Mouse (Mus musculus) embryonic fibroblast, embryonic 13.5 days (primary cell): ENCODE data around the gene Olfr1298. TPM values are rescaled to one million over a fixed set of nuclear protein-coding genes. Genes with fewer than 3 reads are reported as not detected.

Source experiments
- H3K27ac ChIP-seq: 2 replicates; pipeline ENCODE4 v1.5.1; 2012; ENCODE audit warnings: low read length, control low read depth, inconsistent platforms; ENCODE audit not compliant: insufficient read depth
- H3K4me1 ChIP-seq: 2 replicates; pipeline ENCODE4 v1.6.1; 2011; ENCODE audit warnings: low read length; ENCODE audit not compliant: control insufficient read depth, insufficient read depth
- H3K4me3 ChIP-seq: 2 replicates; pipeline ENCODE4 v1.5.1; 2011; ENCODE audit warnings: mild to moderate bottlenecking, control low read depth, low read length; ENCODE audit not compliant: insufficient read depth
- CTCF ChIP-seq: IDR thresholded peaks from 2 replicates; pipeline ENCODE4 v1.5.1; 2011; ENCODE audit warnings: mild to moderate bottlenecking, control low read depth, low read length, moderate library complexity, borderline replicate concordance; ENCODE audit not compliant: insufficient read depth
- POLR2A ChIP-seq: IDR thresholded peaks from 2 replicates; pipeline ENCODE4 v1.6.1; 2011; ENCODE audit warnings: low read depth, mild to moderate bottlenecking, control low read depth, low read length, moderate library complexity
- polyA plus RNA-seq: library from polyadenylated mRNA; stranded (reverse); fragments of >200 nt; gene quantifications from 2 replicates; pipeline ENCODE4 v1.2.4, GENCODE M21; 2011; ENCODE audit warnings: low read depth; ENCODE audit not compliant: missing spikeins, insufficient read length

Gene Olfr1298
- not detected in 2 replicates for polyA plus RNA-seq

- Histone ChIP-seq H3K4me1 (no peaks in the 10 kb centered on the region), H3K27ac (no peak within 1 kb of the TSS), H3K4me3 (no peak within 1 kb of the TSS)
- TF ChIP-seq POLR2A (no peak), CTCF (no peak)
Observed at GRCm38 (mm10) chr2:111649101-111649500, at the start of gene Olfr1298. Gene Olfr1298 (minus strand): TSS chr2:111649201.

GRCm38 (mm10) chr2:111661119-111661518, 12.1 kb upstream of the Olfr1298 start, which contains the start of gene Olfr1299:
Gene Olfr1299 (plus strand): TSS chr2:111661419.
- TF ChIP-seq CTCF, result no peak
- no peak for TF ChIP-seq POLR2A
- Histone ChIP-seq H3K4me3 (no peak within 1 kb of the TSS), H3K4me1 (no peaks in the 10 kb centered on the region), H3K27ac (no peak within 1 kb of the TSS)

- TF ChIP-seq POLR2A (no peak), CTCF (no peak)
- Histone ChIP-seq H3K4me1 (no peaks in the 10 kb centered on the region), H3K27ac (no peak within 1 kb of the TSS), H3K4me3 (no peak within 1 kb of the TSS)
Observed at GRCm38 (mm10) chr2:111626397-111626796, 22.6 kb downstream of the Olfr1298 start, which contains the start of gene Olfr1297. Gene Olfr1297 (minus strand): TSS chr2:111626497.

Other genes with a start within 250 kb of the Olfr1298 start
- gene Olfr1286, start 226.1 kb downstream of the Olfr1298 start, polyA plus RNA-seq, result not detected in 2 replicates
- gene Olfr1287, start 200.1 kb downstream of the Olfr1298 start, polyA plus RNA-seq, result not detected in 2 replicates
- gene Olfr1288, start 175.1 kb downstream of the Olfr1298 start, polyA plus RNA-seq, result not detected in 2 replicates
- not detected in 2 replicates for gene Olfr1289, start 168.4 kb downstream of the Olfr1298 start, polyA plus RNA-seq
- gene Olfr1290, start 155.4 kb downstream of the Olfr1298 start, polyA plus RNA-seq, result not detected in 2 replicates
- gene Olfr1291-ps1, start 152.0 kb downstream of the Olfr1298 start, polyA plus RNA-seq, result not detected in 2 replicates
- not detected in 2 replicates for gene Olfr1293-ps, start 124.0 kb downstream of the Olfr1298 start, polyA plus RNA-seq
- not detected in 2 replicates for gene Olfr1294, start 108.9 kb downstream of the Olfr1298 start, polyA plus RNA-seq
- not detected in 2 replicates for gene Olfr1295, start 79.5 kb downstream of the Olfr1298 start, polyA plus RNA-seq
- gene Olfr1297, start 22.7 kb downstream of the Olfr1298 start, polyA plus RNA-seq, result not detected in 2 replicates
- gene Olfr1299, start 12.2 kb upstream of the Olfr1298 start, polyA plus RNA-seq, result not detected in 2 replicates
- not detected in 2 replicates for gene Olfr1301, start 101.8 kb upstream of the Olfr1298 start, polyA plus RNA-seq
- gene Olfr1302, start 128.2 kb upstream of the Olfr1298 start, polyA plus RNA-seq, result not detected in 2 replicates
- gene Olfr1303, start 171.1 kb upstream of the Olfr1298 start, polyA plus RNA-seq, result not detected in 2 replicates
- not detected in 2 replicates for gene Olfr1305, start 227.9 kb upstream of the Olfr1298 start, polyA plus RNA-seq